Mouse (Mus musculus) ES-E14 (cell line): ENCODE results near the gene Atp8a1.

Experiments used
- HCFC1 ChIP-seq: IDR thresholded peaks from 2 replicates; pipeline ENCODE4 v1.6.1; 2012; ENCODE audit warnings: low read length, inconsistent platforms, borderline replicate concordance; ENCODE audit not compliant: insufficient read depth
- MAFK ChIP-seq: IDR thresholded peaks from 2 replicates; pipeline ENCODE4 v1.6.1; 2014; ENCODE audit warnings: mild to moderate bottlenecking, low read depth, low read length, inconsistent platforms; ENCODE audit not compliant: insufficient read depth
- ZC3H11A ChIP-seq: IDR thresholded peaks from 2 replicates; pipeline ENCODE4 v1.6.1; 2012; ENCODE audit warnings: low read depth, mild to moderate bottlenecking, inconsistent platforms, low read length, borderline replicate concordance
- ZNF384 ChIP-seq: IDR thresholded peaks from 2 replicates; pipeline ENCODE4 v1.6.1; 2012; ENCODE audit warnings: low read depth, low read length, inconsistent platforms

- TF ChIP-seq HCFC1: no peak
- TF ChIP-seq ZNF384: no peak
- TF ChIP-seq MAFK: no peak
- TF ChIP-seq ZC3H11A: no peak
Observed at GRCm38 (mm10) chr5:67738133-67738532, 109.1 kb downstream of the Atp8a1 start.
